13 mouse cellular contexts compared by ENCODE assay signal in genomic region chr16:21625784-21626634, GRCm38 (mm10).
DNase-seq lines count a peak whose midpoint lies in the region; ATAC-seq and TF ChIP-seq lines count a peak whose summit lies in the region.
"Had no signal": no experiment of that assay in that cellular context is flagged by ENCODE, and none has a peak within 500 bp of the region (broad histone marks: within the 10 kb centered on the region; RNA-seq: fewer than 3 reads in every experiment).

No protein-coding gene starts in this region.

- WGBS in hindbrain, embryonic 10.5 days, result 73% methylated on average over 6 of the region's 6 CpGs
- whole genome bisulfite sequencing in hindbrain, embryonic 11.5 days, result 78% methylated on average over 6 of the region's 6 CpGs
- WGBS in hindbrain, postnatal 0 days, result 48% methylated on average over 6 of the region's 6 CpGs

- no peak for ATAC-seq in hindbrain, embryonic 11.5 days (ENCODE audit: low FRiP score)
- ATAC-seq in hindbrain, postnatal 0 days, result peak; percentile 83

- no peak; the same call in none of the 2 replicates for TF ChIP-seq RAD21 in CH12.LX (IDR thresholded peaks at IDR 0.05; ENCODE audit: low read depth, low read length)

- H3K27me3 ChIP-seq in hindbrain, embryonic 10.5 days (ENCODE audit: insufficient read depth, poor library complexity, severe bottlenecking), result no peaks in the 10 kb centered on the region
- H3K27me3 ChIP-seq in hindbrain, embryonic 11.5 days (ENCODE audit: control insufficient read depth, insufficient read depth, low read length), result no peaks in the 10 kb centered on the region
- no peaks in the 10 kb centered on the region for H3K27me3 ChIP-seq in CH12.LX (replicated peaks)
- no peaks in the 10 kb centered on the region for H3K27me3 ChIP-seq in hindbrain, postnatal 0 days (ENCODE audit: insufficient read depth, low read length)
- H3K27me3 ChIP-seq: embryonic facial prominence, embryonic 12.5 days; liver, embryonic 15.5 days; stomach, embryonic 15.5 days had no signal

- DNase-seq in hindbrain, embryonic 10.5 days (ENCODE audit: low spot score), result no peak
- DNase-seq in hindbrain, embryonic 11.5 days (ENCODE audit: low spot score), result no peak
- peak; percentile 93 for DNase-seq in CH12.LX (ENCODE audit: extremely low read depth)
- DNase-seq in cerebellum, postnatal 25 days, result peak; percentile 46 to 56
- peak; percentile 75 for DNase-seq in hindbrain, postnatal 0 days (ENCODE audit: low spot score)
- no peak for DNase-seq in adrenal gland, postnatal 4 days (ENCODE audit: low spot score in 2 of 2)
- DNase-seq in layer of hippocampus, postnatal 10 days (ENCODE audit: low spot score in 2 of 2), result no peak
- DNase-seq in embryo, embryonic 9.5 days (ENCODE audit: extremely low spot score), result no peak
- DNase-seq: kidney, adult 18-20 months; thymus, postnatal 4 days had no signal

- H3K9ac ChIP-seq in hindbrain, embryonic 11.5 days (ENCODE audit: low read depth, low read length), result no peak overlapping the region
- no peak overlapping the region for H3K9ac ChIP-seq in CH12.LX (ENCODE audit: insufficient read depth, low read depth)
- no peak overlapping the region for H3K9ac ChIP-seq in hindbrain, postnatal 0 days (replicated peaks; ENCODE audit: low read length)
- H3K9ac ChIP-seq: embryonic facial prominence, embryonic 12.5 days; liver, embryonic 15.5 days; stomach, embryonic 15.5 days had no signal

- H3K4me2 ChIP-seq in hindbrain, embryonic 11.5 days (replicated peaks; ENCODE audit: low read depth, low read length), result no peak overlapping the region
- H3K4me2 ChIP-seq in CH12.LX (ENCODE audit: insufficient read depth, low read depth, poor library complexity, severe bottlenecking), result peak overlapping the region; percentile 7; the same call in 1 of the 2 replicates
- H3K4me2 ChIP-seq in hindbrain, postnatal 0 days (ENCODE audit: low read depth, low read length), result no peak overlapping the region
- H3K4me2 ChIP-seq: embryonic facial prominence, embryonic 12.5 days; liver, embryonic 15.5 days; stomach, embryonic 15.5 days had no signal

- no peak for TF ChIP-seq POLR2A in CH12.LX (IDR thresholded peaks at IDR 0.05; ENCODE audit: low read depth, low read length)

- H3K27ac ChIP-seq in hindbrain, embryonic 10.5 days, result peak overlapping the region; percentile 62; the same call in 1 of the 2 replicates
- H3K27ac ChIP-seq in hindbrain, embryonic 11.5 days (ENCODE audit: low read depth, low read length), result no peak overlapping the region
- H3K27ac ChIP-seq in CH12.LX (ENCODE audit: insufficient read depth, low read depth), result peak overlapping the region; percentile 45
- peak overlapping the region; percentile 74 for H3K27ac ChIP-seq in hindbrain, postnatal 0 days
- H3K27ac ChIP-seq: embryonic facial prominence, embryonic 12.5 days; liver, embryonic 15.5 days; stomach, embryonic 15.5 days had no signal

- peak; percentile 82 for TF ChIP-seq EP300 in CH12.LX (IDR thresholded peaks at IDR 0.05; ENCODE audit: low read length)

- H3K9me3 ChIP-seq in hindbrain, embryonic 10.5 days, result no peaks in the 10 kb centered on the region
- H3K9me3 ChIP-seq in hindbrain, embryonic 11.5 days (ENCODE audit: control insufficient read depth, low read length), result no peaks in the 10 kb centered on the region
- H3K9me3 ChIP-seq in CH12.LX (replicated peaks; ENCODE audit: low read length), result peaks cover 13% of the 10 kb centered on the region
- no peaks in the 10 kb centered on the region for H3K9me3 ChIP-seq in hindbrain, postnatal 0 days (ENCODE audit: low read length)
- H3K9me3 ChIP-seq: embryonic facial prominence, embryonic 12.5 days; liver, embryonic 15.5 days; stomach, embryonic 15.5 days had no signal

- H3K4me1 ChIP-seq in hindbrain, embryonic 10.5 days (replicated peaks), result peaks cover 17% of the 10 kb centered on the region
- peaks cover 3% of the 10 kb centered on the region; the same call in 1 of the 2 replicates for H3K4me1 ChIP-seq in hindbrain, embryonic 11.5 days (replicated peaks; ENCODE audit: control insufficient read depth, insufficient read depth, low read length)
- peaks cover 26 to 68% of the 10 kb centered on the region in 2 experiments for H3K4me1 ChIP-seq in CH12.LX (ENCODE audit: control insufficient read depth in 1 of 2, insufficient read depth in 2 of 2)
- H3K4me1 ChIP-seq in hindbrain, postnatal 0 days (ENCODE audit: insufficient read depth, low read length), result peaks cover 12% of the 10 kb centered on the region
- H3K4me1 ChIP-seq: liver, embryonic 15.5 days; stomach, embryonic 15.5 days had no signal

- no peak for TF ChIP-seq CTCF in CH12.LX (conservative IDR thresholded peaks at IDR 0.05 in 1 of 2, IDR thresholded peaks at IDR 0.05 in 1 of 2; ENCODE audit: low read depth in 2 of 2, low read length in 2 of 2)
- no peak for TF ChIP-seq CTCF in hindbrain, postnatal 0 days (IDR thresholded peaks at IDR 0.05; ENCODE audit: low read depth)

- H3K36me3 ChIP-seq in hindbrain, embryonic 10.5 days, result no peaks in the 10 kb centered on the region
- no peaks in the 10 kb centered on the region for H3K36me3 ChIP-seq in hindbrain, embryonic 11.5 days (ENCODE audit: control insufficient read depth, insufficient read depth, low read length)
- peaks cover 0 to 14% of the 10 kb centered on the region in 2 experiments for H3K36me3 ChIP-seq in CH12.LX (replicated peaks in 1 of 2; ENCODE audit: control insufficient read depth in 1 of 2, insufficient read depth in 1 of 2, low read length in 1 of 2)
- no peaks in the 10 kb centered on the region for H3K36me3 ChIP-seq in hindbrain, postnatal 0 days (ENCODE audit: insufficient read depth, low read length)
- H3K36me3 ChIP-seq: embryonic facial prominence, embryonic 12.5 days; liver, embryonic 15.5 days; stomach, embryonic 15.5 days had no signal

- no peaks in the 10 kb centered on the region for H3K79me2 ChIP-seq in CH12.LX (replicated peaks; ENCODE audit: control insufficient read depth, extremely low read depth, insufficient read depth, poor library complexity, severe bottlenecking)

- H3K4me3 ChIP-seq in hindbrain, embryonic 10.5 days, result no peak overlapping the region
- no peak overlapping the region for H3K4me3 ChIP-seq in hindbrain, embryonic 11.5 days (ENCODE audit: low read depth, low read length)
- H3K4me3 ChIP-seq in CH12.LX (replicated peaks in 1 of 3; ENCODE audit: low read depth in 2 of 3, low read length in 2 of 3, poor library complexity in 1 of 3), result no peak overlapping the region
- H3K4me3 ChIP-seq in hindbrain, postnatal 0 days (ENCODE audit: low read length), result no peak overlapping the region
- H3K4me3 ChIP-seq: embryonic facial prominence, embryonic 12.5 days; liver, embryonic 15.5 days; stomach, embryonic 15.5 days had no signal

- in situ Hi-C loops in CH12.LX (cut with MboI; ENCODE audit: low pct_ligation_motif_present, low pct_unique_long_range_greater_than_20kb, low sequenced_read_pairs), result no loop called here

- dilution Hi-C loops in CH12.LX (cut with MboI; ENCODE audit: extremely low pct_ligation_motif_present, extremely low pct_unique_long_range_greater_than_20kb, low sequenced_read_pairs), result no loop called here

TF ChIP-seq in CH12.LX, 34 proteins besides CTCF, POLR2A, EP300 and RAD21 (continues in another document):
- no peak for TF ChIP-seq MAZ (IDR thresholded peaks at IDR 0.05; ENCODE audit: low read depth, low read length)
- no peak for TF ChIP-seq MXI1 (IDR thresholded peaks at IDR 0.05; ENCODE audit: low read depth, low read length)
- TF ChIP-seq USF1 (IDR thresholded peaks at IDR 0.05; ENCODE audit: low read depth, low read length), result no peak
- 0 out of 2 replicates have a peak, but pooled peaks have one; percentile 48 for TF ChIP-seq PAX5 (IDR thresholded peaks at IDR 0.05; ENCODE audit: low read length)
- no peak for TF ChIP-seq ZMIZ1 (IDR thresholded peaks at IDR 0.05; ENCODE audit: low read depth, low read length)
- no peak for TF ChIP-seq POLR2AphosphoS2 (IDR thresholded peaks at IDR 0.05; ENCODE audit: low read depth, low read length)
- no peak for TF ChIP-seq UBTF (IDR thresholded peaks at IDR 0.05; ENCODE audit: low read depth, low read length)
- TF ChIP-seq ZC3H11A (IDR thresholded peaks at IDR 0.05; ENCODE audit: low read depth, low read length), result no peak
- TF ChIP-seq MEF2A (IDR thresholded peaks at IDR 0.05; ENCODE audit: borderline replicate concordance, low read depth, low read length), result 0 out of 2 replicates have a peak, but pooled peaks have one; percentile 10
- TF ChIP-seq ETS1 (conservative IDR thresholded peaks at IDR 0.05; ENCODE audit: low read depth, low read length), result peak; percentile 89
- no peak for TF ChIP-seq NRF1 (IDR thresholded peaks at IDR 0.05; ENCODE audit: low read depth, low read length)
- peak; percentile 29; the same call in 1 of the 2 replicates for TF ChIP-seq SIN3A (IDR thresholded peaks at IDR 0.05; ENCODE audit: low read length)
- no peak; the same call in 1 of the 2 replicates for TF ChIP-seq CHD2 (IDR thresholded peaks at IDR 0.05; ENCODE audit: low read length)
- TF ChIP-seq BHLHE40 (IDR thresholded peaks at IDR 0.05; ENCODE audit: low read depth, low read length), result peak; percentile 70
- 0 out of 2 replicates have a peak, but pooled peaks have one; percentile 73 for TF ChIP-seq MAFK (IDR thresholded peaks at IDR 0.05; ENCODE audit: insufficient replicate concordance, low read length)
- no peak for TF ChIP-seq SMC3 (IDR thresholded peaks at IDR 0.05; ENCODE audit: low read depth, low read length)
- TF ChIP-seq ZKSCAN1 (IDR thresholded peaks at IDR 0.05; ENCODE audit: borderline replicate concordance, low read depth, low read length), result no peak
- no peak for TF ChIP-seq JUN (IDR thresholded peaks at IDR 0.05; ENCODE audit: insufficient read depth, low read depth, low read length)
- TF ChIP-seq TCF12 (IDR thresholded peaks at IDR 0.05; ENCODE audit: low read depth, low read length), result peak; percentile 79
- no peak for TF ChIP-seq TBP (conservative IDR thresholded peaks at IDR 0.05; ENCODE audit: low read depth, low read length)
- TF ChIP-seq IRF4 (IDR thresholded peaks at IDR 0.05; ENCODE audit: low read depth, low read length), result no peak
- TF ChIP-seq MYC (IDR thresholded peaks at IDR 0.05; ENCODE audit: low read depth, low read length), result peak; percentile 24; the same call in 1 of the 2 replicates
- TF ChIP-seq NELFE (IDR thresholded peaks at IDR 0.05; ENCODE audit: low read depth, low read length), result no peak
- no peak for TF ChIP-seq ZNF384 (IDR thresholded peaks at IDR 0.05; ENCODE audit: low read depth, low read length)
- no peak for TF ChIP-seq E2F4 (IDR thresholded peaks at IDR 0.05; ENCODE audit: insufficient replicate concordance, low read depth, low read length)
- peak; percentile 52; the same call in 1 of the 2 replicates for TF ChIP-seq MAX (IDR thresholded peaks at IDR 0.05; ENCODE audit: low read length)
- no peak for TF ChIP-seq KAT2A (IDR thresholded peaks at IDR 0.05; ENCODE audit: insufficient replicate concordance, low read length)
- TF ChIP-seq HCFC1 (IDR thresholded peaks at IDR 0.05; ENCODE audit: low read depth, low read length), result no peak
- TF ChIP-seq RCOR1 (conservative IDR thresholded peaks at IDR 0.05; ENCODE audit: low read depth, low read length), result no peak
- TF ChIP-seq USF2 (conservative IDR thresholded peaks at IDR 0.05; ENCODE audit: low read depth, low read length), result no peak

Comparison
In these comparisons a context has a peak if more than half of its experiments do, and no peak if none do; other contexts are left out.
1. DNase-seq: peak in CH12.LX (single experiment), cerebellum, postnatal 25 days (2 of 2) and hindbrain, postnatal 0 days (single experiment); none in hindbrain, embryonic 10.5 days (single experiment), hindbrain, embryonic 11.5 days (single experiment), adrenal gland, postnatal 4 days (0 of 2), layer of hippocampus, postnatal 10 days (0 of 2) and embryo, embryonic 9.5 days (single experiment).